Mouse (Mus musculus) cerebellum, postnatal 4 days (tissue): ENCODE data around the gene Thoc5.

ENCODE experiments used
- DNase-seq, 2 experiments: peaks; one replicate each; pipeline ENCODE4 v3.0.0; 2022; ENCODE audit warnings: low spot score in 2 of 2, mixed read lengths in 1 of 2

Gene Thoc5

GRCm38 (mm10) chr11:4974376-4975122, 79.4 kb downstream of the Thoc5 start:
- no peak for DNase-seq

GRCm38 (mm10) chr11:4975623-4976022, 80.5 kb downstream of the Thoc5 start:
- peak in 1 of 2 experiments; percentile 57 for DNase-seq
